Mouse (Mus musculus) MEL (cell line): ENCODE results near the gene Kdm5b. TPM values are rescaled to one million over a fixed set of nuclear protein-coding genes. Genes with fewer than 3 reads are reported as not detected.

Source experiments
- DNase-seq: peaks from one replicate; pipeline ENCODE4 v3.0.0; 2011; ENCODE audit warnings: low read depth, low spot score
- H3K27ac ChIP-seq: 2 replicates; pipeline ENCODE4 v1.5.1; 2012; ENCODE audit warnings: low read depth, mild to moderate bottlenecking, control low read depth, low read length, moderate library complexity; ENCODE audit not compliant: control insufficient read depth
- H3K27me3 ChIP-seq, 2 experiments: fragments of 150-350 bp in 1 of 2; sonication (generic) in 1 of 2; 2 replicates each; pipeline ENCODE4 v1.6.1; 2012; ENCODE audit warnings: low read length in 2 of 2, mild to moderate bottlenecking in 2 of 2, improper control_type of control experiment in 1 of 2, moderate library complexity in 1 of 2; ENCODE audit not compliant: insufficient read depth in 2 of 2, control insufficient read depth in 1 of 2
- H3K36me3 ChIP-seq, 2 experiments: 2 replicates each; pipeline ENCODE4 v1.6.1; 2012 to 2014; ENCODE audit warnings: low read length in 2 of 2, improper control_type of control experiment in 1 of 2, inconsistent platforms in 1 of 2, mild to moderate bottlenecking in 1 of 2; ENCODE audit not compliant: insufficient read depth in 2 of 2, control insufficient read depth in 1 of 2
- H3K4me1 ChIP-seq, 2 experiments: fragments of 150-350 bp in 1 of 2; sonication (generic) in 1 of 2; 2 replicates each; pipeline ENCODE4 v1.6.1; 2012; ENCODE audit warnings: low read length in 2 of 2, improper control_type of control experiment in 1 of 2, mild to moderate bottlenecking in 1 of 2; ENCODE audit not compliant: insufficient read depth in 2 of 2, control insufficient read depth in 1 of 2
- H3K4me3 ChIP-seq, 2 experiments: fragments of 150-350 bp in 1 of 2; sonication (generic) in 1 of 2; 2 replicates each; pipeline ENCODE4 v1.5.1; 2012; ENCODE audit warnings: low read depth in 2 of 2, low read length in 2 of 2, mild to moderate bottlenecking in 2 of 2, moderate library complexity in 2 of 2, control low read depth in 1 of 2, improper control_type of control experiment in 1 of 2; ENCODE audit not compliant: control insufficient read depth in 1 of 2, insufficient read depth in 1 of 2
- H3K79me2 ChIP-seq: 2 replicates; pipeline ENCODE4 v1.6.1; 2012; ENCODE audit warnings: mild to moderate bottlenecking, low read length, moderate library complexity; ENCODE audit not compliant: control insufficient read depth, poor library complexity, insufficient read depth
- H3K9ac ChIP-seq: 2 replicates; pipeline ENCODE4 v1.6.1; 2012; ENCODE audit warnings: low read depth, mild to moderate bottlenecking, control low read depth, low read length, moderate library complexity; ENCODE audit not compliant: control insufficient read depth, poor library complexity, severe bottlenecking
- H3K9me3 ChIP-seq: fragments of 150-350 bp; sonication (generic); replicated peaks from 2 replicates; pipeline ENCODE4 v1.6.1; 2012; ENCODE audit warnings: mild to moderate bottlenecking, low read length, improper control_type of control experiment, moderate library complexity; ENCODE audit not compliant: insufficient read depth
- BHLHE40 ChIP-seq: IDR thresholded peaks from 2 replicates; pipeline ENCODE4 v1.6.1; 2012; ENCODE audit warnings: low read depth, mild to moderate bottlenecking, inconsistent platforms, low read length, improper control_type of control experiment, borderline replicate concordance
- CHD1 ChIP-seq: IDR thresholded peaks from 2 replicates; pipeline ENCODE4 v1.6.1; 2012; ENCODE audit warnings: low read depth, mild to moderate bottlenecking, inconsistent platforms, low read length, improper control_type of control experiment
- CHD2 ChIP-seq: IDR thresholded peaks from 2 replicates; pipeline ENCODE4 v1.6.1; 2011; ENCODE audit warnings: low read length, improper control_type of control experiment
- ELF1 ChIP-seq: IDR thresholded peaks from 2 replicates; pipeline ENCODE4 v1.6.1; 2014; ENCODE audit warnings: low read depth, mild to moderate bottlenecking, inconsistent platforms, low read length, improper control_type of control experiment, moderate library complexity
- EP300 ChIP-seq, 2 experiments: IDR thresholded peaks; 2 replicates each; pipeline ENCODE4 v1.6.1; 2011; ENCODE audit warnings: improper control_type of control experiment in 2 of 2, low read length in 2 of 2, low read depth in 1 of 2, mild to moderate bottlenecking in 1 of 2
- ETS1 ChIP-seq: IDR thresholded peaks from 2 replicates; pipeline ENCODE4 v1.6.1; 2012; ENCODE audit warnings: low read depth, mild to moderate bottlenecking, inconsistent platforms, low read length, improper control_type of control experiment, moderate library complexity
- GABPA ChIP-seq: IDR thresholded peaks from 2 replicates; pipeline ENCODE4 v1.6.1; 2012; ENCODE audit warnings: low read depth, mild to moderate bottlenecking, inconsistent platforms, low read length, improper control_type of control experiment, moderate library complexity
- GATA1 ChIP-seq: IDR thresholded peaks from 2 replicates; pipeline ENCODE4 v1.6.1; 2011; ENCODE audit warnings: low read depth, low read length, improper control_type of control experiment
- KAT2A ChIP-seq: conservative IDR thresholded peaks from 2 replicates; pipeline ENCODE4 v1.6.1; 2012; ENCODE audit warnings: low read depth, low read length, improper control_type of control experiment, inconsistent platforms
- MAZ ChIP-seq: IDR thresholded peaks from 2 replicates; pipeline ENCODE4 v1.6.1; 2012; ENCODE audit warnings: low read depth, mild to moderate bottlenecking, inconsistent platforms, low read length, improper control_type of control experiment
- MXI1 ChIP-seq: IDR thresholded peaks from 2 replicates; pipeline ENCODE4 v1.6.1; 2011; ENCODE audit warnings: mild to moderate bottlenecking, low read depth, low read length, improper control_type of control experiment
- MYB ChIP-seq: IDR thresholded peaks from 2 replicates; pipeline ENCODE4 v1.6.1; 2011; ENCODE audit warnings: mild to moderate bottlenecking, low read depth, low read length, improper control_type of control experiment
- MYC ChIP-seq: IDR thresholded peaks from 2 replicates; pipeline ENCODE4 v1.6.1; 2011; ENCODE audit warnings: low read depth, mild to moderate bottlenecking, low read length, improper control_type of control experiment, moderate library complexity
- NELFE ChIP-seq: IDR thresholded peaks from 2 replicates; pipeline ENCODE4 v1.6.1; 2011; ENCODE audit warnings: low read depth, low read length, improper control_type of control experiment
- NRF1 ChIP-seq: IDR thresholded peaks from 2 replicates; pipeline ENCODE4 v1.6.1; 2014; ENCODE audit warnings: low read depth, mild to moderate bottlenecking, inconsistent platforms, low read length, improper control_type of control experiment, moderate library complexity; ENCODE audit not compliant: poor library complexity, insufficient read depth, severe bottlenecking
- POLR2A ChIP-seq, 2 experiments: IDR thresholded peaks; 2 replicates each; pipeline ENCODE4 v1.6.1; 2011 to 2012; ENCODE audit warnings: low read length in 2 of 2, mild to moderate bottlenecking in 2 of 2, control low read depth in 1 of 2, improper control_type of control experiment in 1 of 2, low read depth in 1 of 2, moderate library complexity in 1 of 2; ENCODE audit not compliant: control insufficient read depth in 1 of 2, insufficient read depth in 1 of 2, poor library complexity in 1 of 2
- RAD21 ChIP-seq: IDR thresholded peaks from 2 replicates; pipeline ENCODE4 v1.6.1; 2011; ENCODE audit warnings: mild to moderate bottlenecking, low read depth, low read length, improper control_type of control experiment
- RCOR1 ChIP-seq: IDR thresholded peaks from 2 replicates; pipeline ENCODE4 v1.6.1; 2012; ENCODE audit warnings: low read depth, mild to moderate bottlenecking, inconsistent platforms, low read length, improper control_type of control experiment
- SIN3A ChIP-seq: IDR thresholded peaks from 2 replicates; pipeline ENCODE4 v1.6.1; 2012; ENCODE audit warnings: low read length, improper control_type of control experiment, inconsistent platforms
- SMC3 ChIP-seq: IDR thresholded peaks from 2 replicates; pipeline ENCODE4 v1.6.1; 2011; ENCODE audit warnings: low read depth, low read length, improper control_type of control experiment
- TAL1 ChIP-seq: IDR thresholded peaks from 2 replicates; pipeline ENCODE4 v1.6.1; 2012; ENCODE audit warnings: mild to moderate bottlenecking, inconsistent platforms, low read length, moderate library complexity, mixed read lengths
- TBP ChIP-seq: IDR thresholded peaks from 2 replicates; pipeline ENCODE4 v1.8.0; 2011; ENCODE audit warnings: low read depth, low read length, improper control_type of control experiment
- TCF12 ChIP-seq: IDR thresholded peaks from 2 replicates; pipeline ENCODE4 v1.6.1; 2014; ENCODE audit warnings: low read depth, mild to moderate bottlenecking, inconsistent platforms, low read length, improper control_type of control experiment, moderate library complexity
- UBTF ChIP-seq: IDR thresholded peaks from 2 replicates; pipeline ENCODE4 v1.6.1; 2012; ENCODE audit warnings: low read depth, mild to moderate bottlenecking, inconsistent platforms, low read length, improper control_type of control experiment, moderate library complexity, borderline replicate concordance; ENCODE audit not compliant: insufficient read depth
- ZC3H11A ChIP-seq: IDR thresholded peaks from 2 replicates; pipeline ENCODE4 v1.6.1; 2012; ENCODE audit warnings: low read depth, mild to moderate bottlenecking, inconsistent platforms, low read length, improper control_type of control experiment
- ZKSCAN1 ChIP-seq: IDR thresholded peaks from 2 replicates; pipeline ENCODE4 v1.6.1; 2012; ENCODE audit warnings: low read depth, mild to moderate bottlenecking, inconsistent platforms, low read length, improper control_type of control experiment, moderate library complexity
- ZMIZ1 ChIP-seq: IDR thresholded peaks from 2 replicates; pipeline ENCODE4 v1.6.1; 2012; ENCODE audit warnings: low read depth, mild to moderate bottlenecking, inconsistent platforms, low read length, improper control_type of control experiment, moderate library complexity
- ZNF384 ChIP-seq: IDR thresholded peaks from 2 replicates; pipeline ENCODE4 v1.6.1; 2012; ENCODE audit warnings: low read depth, mild to moderate bottlenecking, inconsistent platforms, low read length, improper control_type of control experiment
- polyA plus RNA-seq, 2 experiments: library from polyadenylated mRNA; stranded (reverse) in 1 of 2; unstranded in 1 of 2; fragments of >175 nt in 1 of 2; fragments of >200 nt in 1 of 2; gene quantifications; 2 replicates each; pipeline versions ENCODE4 v1.2.1 to v1.2.4; 2012; ENCODE audit warnings: low replicate concordance in 2 of 2, low read depth in 1 of 2; ENCODE audit not compliant: insufficient read length in 2 of 2, insufficient read depth in 1 of 2, missing spikeins in 1 of 2
- total RNA-seq: library from RNA; depleted of rRNA; stranded (reverse); fragments of 300-350 nt; gene quantifications from 2 replicates; pipeline ENCODE4 v1.2.3, GENCODE M21; 2012

Gene Kdm5b
- total and polyA plus RNA-seq, 3 experiments: 25.5 to 48.6 (median 31.8) TPM

DNA sequence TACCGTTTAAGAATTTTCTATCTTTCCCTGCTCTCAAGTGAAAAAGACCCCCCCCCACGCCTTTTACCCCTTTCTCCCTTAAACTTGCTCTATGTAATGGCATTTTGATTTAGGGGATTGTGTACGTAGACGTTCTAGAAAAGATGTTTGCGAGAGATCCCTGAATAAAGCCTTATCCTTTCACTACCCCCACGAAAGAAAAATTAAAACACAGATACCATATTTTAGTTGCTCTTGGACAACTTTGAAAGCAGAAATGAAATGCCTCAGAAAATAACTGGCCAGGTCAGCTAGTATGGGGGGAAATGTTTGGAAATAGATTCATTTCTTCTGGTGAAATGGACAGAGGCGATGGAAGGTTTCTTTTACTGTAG, 1.8 kb downstream of the Kdm5b start:
- H3K36me3 ChIP-seq: peaks cover 1 to 28% of the 10 kb centered on the region in 2 experiments; a peak in 3 of 4 replicates
- H3K79me2 ChIP-seq: peaks cover 60% of the 10 kb centered on the region
- H3K9me3 ChIP-seq: no peaks in the 10 kb centered on the region
- no peaks in the 10 kb centered on the region for H3K27me3 ChIP-seq
- H3K4me1 ChIP-seq: peaks cover 9 to 25% of the 10 kb centered on the region in 2 experiments
- peak overlapping the region; percentile 100 for H3K27ac ChIP-seq
- peak overlapping the region; percentile 94 for H3K9ac ChIP-seq
- DNase-seq: peak; percentile 46
- peak; percentile 52; the same call in 1 of the 2 replicates for TF ChIP-seq CHD1
- no peak for TF ChIP-seq MAZ
- TF ChIP-seq TAL1: no peak
- TF ChIP-seq NRF1: no peak
- TF ChIP-seq SIN3A: peak; percentile 60
- 0 out of 2 replicates have a peak, but pooled peaks have one; percentile 39 for TF ChIP-seq MYC
- TF ChIP-seq RAD21: no peak
- no peak for TF ChIP-seq ZNF384
- no peak; a peak in 1 of 4 replicates for TF ChIP-seq EP300 (IDR thresholded peaks at IDR 0.05; ENCODE audit: low read depth in 1 of 2, low read length in 2 of 2)
- TF ChIP-seq MYB: no peak
- TF ChIP-seq MXI1: 0 out of 2 replicates have a peak, but pooled peaks have one; percentile 40
- H3K4me3 ChIP-seq: peak overlapping the region; percentile 71 to 79

DNA sequence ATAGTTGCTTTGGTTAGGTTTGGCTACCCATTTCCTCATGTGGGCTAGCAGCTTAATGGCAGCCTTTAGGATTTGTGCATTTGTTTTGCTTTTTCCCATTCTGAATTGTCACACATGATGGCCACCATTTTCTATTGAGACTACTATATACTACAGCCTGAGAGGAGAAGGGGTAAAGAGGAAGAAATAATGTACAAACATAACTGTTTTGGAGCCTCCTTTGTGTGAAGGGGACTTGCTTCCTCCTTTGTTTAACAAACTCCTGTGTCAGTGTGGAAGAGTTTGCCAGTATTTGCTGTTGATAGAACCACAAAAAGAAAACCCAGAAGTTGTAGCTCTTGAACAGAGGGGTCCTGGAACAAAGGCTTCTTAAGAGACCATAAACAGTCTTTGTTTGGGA, 2.5 kb downstream of the Kdm5b start:
- peak overlapping the region; percentile 100 for H3K27ac ChIP-seq
- H3K4me1 ChIP-seq: peaks cover 9 to 21% of the 10 kb centered on the region in 2 experiments

More for the DNA sequence above, 2.5 kb downstream of the Kdm5b start:
- peak; percentile 77 for DNase-seq
- no peak for TF ChIP-seq KAT2A
- TF ChIP-seq UBTF: no peak
- no peak for TF ChIP-seq TCF12
- TF ChIP-seq TBP: 0 out of 2 replicates have a peak, but pooled peaks have one; percentile 36
- TF ChIP-seq ETS1: no peak
- no peak for TF ChIP-seq CHD2
- TF ChIP-seq MYC: no peak
- TF ChIP-seq BHLHE40: no peak
- TF ChIP-seq GATA1: no peak
- TF ChIP-seq SMC3: no peak
- TF ChIP-seq RCOR1: no peak
- TF ChIP-seq SIN3A: 0 out of 2 replicates have a peak, but pooled peaks have one; percentile 10
- TF ChIP-seq MXI1: 0 out of 2 replicates have a peak, but pooled peaks have one; percentile 1
- TF ChIP-seq ELF1: no peak
- TF ChIP-seq ZKSCAN1: no peak
- TF ChIP-seq ZNF384: peak; percentile 20; the same call in 1 of the 2 replicates
- no peak for TF ChIP-seq GABPA
- TF ChIP-seq POLR2A (IDR thresholded peaks at IDR 0.05; ENCODE audit: control insufficient read depth in 1 of 2, insufficient read depth in 1 of 2, low read depth in 1 of 2, low read length in 2 of 2, poor library complexity in 1 of 2): 0 out of 4 replicates have a peak, but pooled peaks of 1 of the 2 experiments have one; percentile 20
- TF ChIP-seq ZMIZ1: no peak
- no peak for TF ChIP-seq NELFE
- TF ChIP-seq ZC3H11A: no peak
- Histone ChIP-seq H3K36me3 (peaks cover 1 to 28% of the 10 kb centered on the region in 2 experiments; a peak in 3 of 4 replicates), H3K9me3 (no peaks in the 10 kb centered on the region), H3K9ac (peak overlapping the region; percentile 94), H3K4me3 (peak overlapping the region; percentile 71 to 79), H3K79me2 (peaks cover 63% of the 10 kb centered on the region), H3K27me3 (no peaks in the 10 kb centered on the region)
